Mouse (Mus musculus): ENCODE results near the gene Mast2.

Gene Mast2

DNA sequence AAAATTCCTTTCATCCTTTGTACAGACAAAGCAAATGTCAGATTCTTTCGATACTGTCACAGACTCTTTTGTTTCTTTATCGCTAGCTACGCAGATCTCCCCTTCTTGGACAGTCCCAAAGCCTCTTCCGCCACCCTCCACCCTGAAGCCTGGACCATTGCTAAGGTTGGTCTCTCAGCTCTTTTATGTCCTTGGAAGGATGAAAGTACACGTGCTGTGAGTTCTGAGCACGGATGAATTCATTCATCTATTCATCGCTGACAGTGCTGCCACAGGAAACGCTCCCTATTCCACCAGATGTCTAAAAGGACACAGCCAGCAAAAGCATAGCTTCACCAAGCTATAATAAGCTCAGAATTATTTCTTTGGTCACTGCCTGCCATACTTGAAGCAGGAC is 58.0 kb downstream of the Mast2 start:
- DNase-seq = no peak

DNA sequence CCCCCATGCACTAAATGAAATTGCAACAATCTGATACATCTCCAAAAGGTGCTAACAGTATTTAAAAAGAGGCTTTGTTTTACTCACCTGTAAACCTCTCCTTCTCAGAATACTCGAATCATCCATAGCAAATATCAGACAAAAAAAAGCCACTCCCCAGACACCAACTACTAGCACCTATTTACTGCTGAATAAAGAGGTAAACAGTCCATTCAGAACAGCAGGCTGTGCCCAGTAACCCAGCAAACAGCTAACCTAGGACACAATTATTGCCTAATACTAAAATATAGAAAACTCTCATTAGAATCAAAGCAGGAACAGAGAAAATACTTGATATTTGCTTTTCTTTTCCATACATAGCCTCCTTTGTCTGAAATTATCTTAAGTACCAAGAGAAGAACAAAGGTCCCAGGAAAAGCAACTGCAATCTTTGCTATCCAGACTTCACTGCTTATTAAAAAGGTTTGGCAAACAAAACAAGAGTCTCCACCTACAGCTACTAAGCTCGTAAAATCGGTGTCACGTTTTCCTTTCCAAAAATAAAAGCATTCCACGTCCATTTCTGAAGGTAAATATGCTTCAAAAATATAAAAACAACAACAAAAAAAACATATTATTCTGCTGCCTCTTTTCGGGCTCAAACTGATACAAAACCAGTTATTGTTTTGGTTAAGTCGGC is 58.6 kb downstream of the Mast2 start:
- DNase-seq = no peak

DNA sequence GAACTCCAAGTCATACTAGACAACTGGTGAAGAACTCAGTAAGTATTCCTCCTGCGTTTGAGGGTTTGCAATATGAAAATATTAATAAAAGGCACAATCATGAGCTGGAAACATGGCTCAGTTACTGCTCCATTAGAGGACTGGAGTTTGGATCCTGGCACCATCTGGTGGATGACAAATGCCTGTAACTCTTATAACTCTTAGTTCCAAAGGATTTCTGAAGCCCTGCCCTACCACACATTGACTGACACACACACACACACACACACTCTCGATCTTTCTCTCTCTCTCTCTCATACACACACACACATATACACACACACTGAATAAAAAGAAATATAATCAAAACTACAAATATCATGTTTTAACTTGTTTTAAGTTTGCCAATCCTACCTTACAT is 60.1 kb downstream of the Mast2 start:
- DNase-seq = no peak

DNA sequence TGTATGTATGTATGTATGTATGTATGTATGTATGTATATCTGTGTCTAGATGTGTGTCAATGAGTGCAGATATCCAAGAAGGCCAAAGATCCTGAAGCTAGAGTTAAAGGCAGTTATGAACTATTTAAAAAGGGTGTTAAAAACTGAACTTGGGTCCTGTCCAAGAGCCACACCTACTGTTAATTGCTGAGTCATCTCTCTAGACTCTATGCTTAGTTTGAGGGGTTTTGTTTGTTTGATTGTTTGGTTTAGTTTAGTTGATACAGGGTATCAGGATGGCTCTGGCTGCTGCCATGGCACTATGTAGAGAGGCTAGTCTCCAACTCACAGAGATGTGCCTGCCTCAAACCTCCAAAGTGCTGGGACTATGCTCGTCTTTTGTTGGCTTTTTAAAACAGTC is 61.3 kb downstream of the Mast2 start:
- no peak for DNase-seq

DNA sequence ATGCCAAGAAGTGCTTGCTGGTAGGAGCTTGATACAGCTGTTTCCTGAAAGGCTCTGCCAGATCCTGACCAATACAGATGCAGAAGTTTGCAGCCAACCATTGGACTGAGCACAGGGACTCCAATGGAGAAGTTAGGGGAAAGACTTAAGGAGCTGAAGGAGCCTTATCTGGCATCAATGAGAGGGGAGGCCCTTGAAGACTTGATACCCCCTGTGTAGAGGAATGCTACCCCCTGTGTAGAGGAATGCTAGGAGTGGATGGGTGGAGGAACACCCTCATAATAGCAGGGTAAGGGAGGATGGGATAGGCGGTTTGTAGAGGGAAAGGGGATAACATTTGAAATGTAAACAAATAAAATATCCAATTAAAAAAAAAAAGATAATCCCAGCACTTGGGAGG is 65.9 kb downstream of the Mast2 start:
- no peak for DNase-seq

DNA sequence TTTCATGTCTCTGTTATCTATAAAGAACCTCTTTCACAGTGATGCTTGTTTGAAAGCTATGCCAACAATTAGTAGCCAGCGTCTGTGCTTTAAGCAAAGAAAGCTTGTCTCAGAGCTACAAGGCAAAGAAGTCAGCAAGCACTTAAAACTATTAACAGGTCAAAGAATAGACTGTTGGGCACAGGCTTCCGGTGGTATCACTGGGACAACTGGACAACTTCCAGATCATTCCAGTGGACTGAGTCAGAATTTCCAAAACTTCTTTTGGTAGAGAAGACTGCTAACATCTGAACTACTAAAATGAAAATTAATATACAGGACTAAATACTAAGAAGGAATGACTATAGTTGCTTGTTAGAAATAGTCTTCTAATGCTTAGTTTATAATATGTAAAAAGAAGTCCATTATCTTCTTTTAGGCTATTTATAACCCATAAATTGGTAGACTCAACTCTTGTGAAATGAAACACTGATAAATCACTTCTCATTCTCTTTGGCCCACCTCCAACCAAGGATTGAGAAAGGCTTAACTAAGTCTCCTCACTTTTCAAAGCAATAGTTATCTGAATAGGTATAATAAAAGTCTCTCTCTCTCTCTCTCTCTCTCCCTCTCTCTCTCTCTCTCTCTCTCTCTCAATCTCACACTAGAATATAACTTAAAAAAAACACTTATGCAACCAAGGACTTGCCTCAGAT is 85.9 kb downstream of the Mast2 start:
- peak; percentile 11 for DNase-seq

DNA sequence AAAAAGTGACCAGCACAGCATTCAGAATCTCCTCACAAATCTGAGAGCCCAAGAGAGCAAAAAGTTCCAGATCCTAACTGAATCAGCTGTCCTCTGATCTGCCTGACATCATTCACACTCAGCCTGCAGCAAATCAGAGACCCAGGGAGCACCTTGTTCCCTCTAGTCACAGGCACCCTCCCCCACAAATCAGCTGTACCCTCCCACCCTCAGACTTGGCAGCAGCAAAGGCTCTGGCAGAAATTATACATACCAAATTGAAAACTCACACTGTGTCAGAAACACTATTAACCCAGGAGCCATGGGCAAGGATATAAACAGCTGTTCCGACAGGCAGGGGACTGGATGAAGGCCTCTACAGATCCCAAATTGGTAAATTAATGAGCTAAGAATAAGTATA is 92.3 kb downstream of the Mast2 start:
- DNase-seq = peak; percentile 10

DNA sequence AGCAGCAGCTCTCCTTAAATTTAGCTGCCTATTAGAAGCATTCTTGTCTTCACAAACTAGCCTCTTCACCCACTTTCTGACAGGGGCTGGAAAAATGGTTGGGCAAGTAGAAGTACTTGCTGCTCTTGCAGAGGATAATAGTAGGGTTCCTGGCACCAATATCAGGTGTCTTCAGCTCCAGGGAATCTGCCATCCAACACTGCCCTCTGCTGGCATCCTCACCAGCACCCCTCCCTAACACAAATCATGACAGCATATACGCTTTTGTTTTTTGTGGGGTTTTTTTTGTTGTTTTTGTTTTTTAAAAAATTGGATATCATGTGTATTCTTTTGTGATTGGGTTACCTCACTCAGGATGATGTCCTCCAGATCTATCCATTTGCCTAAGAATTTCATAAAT is 105.9 kb downstream of the Mast2 start:
- no peak for DNase-seq

DNA sequence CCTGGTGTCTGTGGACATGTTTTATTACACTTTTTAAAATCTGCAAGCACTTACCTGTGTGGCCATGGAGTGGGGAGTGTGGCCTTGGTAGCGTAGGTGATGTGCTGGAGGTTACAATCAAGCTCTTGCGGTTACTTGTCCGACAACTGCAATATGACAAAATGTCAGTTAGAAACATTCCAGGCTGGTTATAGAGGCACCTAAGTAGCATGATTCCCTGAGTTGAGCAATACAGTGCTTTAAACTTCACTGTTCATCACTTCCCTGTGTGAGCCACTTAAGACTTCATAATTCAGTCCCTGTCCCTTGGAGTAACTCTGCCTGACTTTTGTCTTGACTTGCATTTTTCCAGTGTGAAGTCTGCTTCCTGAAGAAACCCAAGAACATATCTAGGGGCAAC is 111.1 kb downstream of the Mast2 start:
- no peak for DNase-seq

DNA sequence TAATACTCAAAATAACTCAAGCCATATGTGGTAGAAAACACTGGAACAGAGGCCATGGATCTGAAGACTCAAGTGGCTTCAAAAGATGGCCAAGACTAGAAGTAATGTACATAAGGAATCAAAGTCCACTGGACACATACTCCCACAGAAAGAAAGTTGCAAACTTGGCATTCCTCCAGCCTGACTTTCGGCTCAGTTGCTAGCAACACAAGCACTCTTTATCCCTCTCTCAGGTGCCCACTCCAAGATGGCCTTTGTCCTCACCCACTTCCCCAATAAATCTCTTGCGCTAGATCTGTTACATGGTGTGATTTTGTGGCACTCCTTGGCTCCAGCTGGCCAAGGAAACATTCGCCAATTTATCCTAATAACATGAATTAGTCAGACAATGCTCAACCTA is 111.5 kb downstream of the Mast2 start:
- DNase-seq = peak; percentile 46

DNA sequence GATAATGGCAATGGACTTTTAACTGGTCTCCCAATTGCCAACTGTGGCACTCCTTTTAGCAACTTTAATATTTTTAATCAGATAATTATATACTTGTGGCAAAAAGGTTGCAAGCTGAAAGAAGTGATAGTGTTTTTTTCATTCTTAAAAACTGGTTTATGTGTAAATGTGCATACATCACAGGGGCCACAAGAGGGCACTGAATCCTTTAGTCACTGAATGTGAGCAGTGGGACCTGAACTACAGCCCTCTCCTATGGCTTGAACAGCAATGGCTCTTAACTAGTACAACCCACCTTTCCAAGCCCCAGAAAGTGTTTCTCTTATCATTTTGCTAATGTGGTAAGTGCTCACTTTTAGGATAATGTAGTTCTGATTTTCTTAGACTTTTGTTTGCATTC is 121.9 kb downstream of the Mast2 start:
- DNase-seq = peak; percentile 83

DNA sequence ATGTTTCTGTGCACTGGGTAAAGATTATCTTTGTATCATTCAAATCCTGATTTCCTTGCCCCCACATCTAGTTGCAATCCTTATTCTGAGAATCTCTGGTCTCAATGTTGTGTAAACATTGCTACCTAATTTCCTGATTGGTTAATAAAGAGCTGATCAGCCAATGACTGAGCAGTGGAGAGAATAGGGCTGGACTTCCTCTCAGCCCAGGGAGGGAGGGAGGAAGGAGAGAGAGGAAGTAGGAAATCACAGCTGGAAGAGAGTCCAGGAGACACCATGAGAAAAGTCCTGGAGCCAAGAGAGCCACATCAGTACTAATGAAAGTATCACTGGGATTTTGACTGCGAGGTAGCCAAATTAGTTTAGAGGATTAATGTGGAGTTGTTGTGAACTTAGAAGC is 127.7 kb downstream of the Mast2 start:
- DNase-seq = no peak

DNA sequence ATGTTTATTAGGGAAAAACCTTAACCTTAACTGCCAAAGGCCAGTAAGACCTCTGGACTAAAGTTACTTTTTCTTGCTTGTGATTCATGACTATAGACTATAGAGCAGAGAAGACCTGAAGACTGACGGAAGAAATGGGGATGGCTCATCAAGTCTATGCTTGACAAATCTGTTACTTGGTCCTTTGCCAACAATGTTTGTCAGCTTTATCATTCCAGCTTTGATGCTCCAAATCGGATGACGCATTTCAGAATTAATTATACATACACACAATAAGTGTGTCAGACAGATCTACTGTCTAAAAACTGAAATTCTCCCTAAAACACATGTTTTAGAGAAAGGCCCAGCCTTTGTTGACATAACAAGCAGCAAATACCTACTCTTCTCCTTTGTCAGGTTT is 134.7 kb downstream of the Mast2 start:
- no peak for DNase-seq

DNA sequence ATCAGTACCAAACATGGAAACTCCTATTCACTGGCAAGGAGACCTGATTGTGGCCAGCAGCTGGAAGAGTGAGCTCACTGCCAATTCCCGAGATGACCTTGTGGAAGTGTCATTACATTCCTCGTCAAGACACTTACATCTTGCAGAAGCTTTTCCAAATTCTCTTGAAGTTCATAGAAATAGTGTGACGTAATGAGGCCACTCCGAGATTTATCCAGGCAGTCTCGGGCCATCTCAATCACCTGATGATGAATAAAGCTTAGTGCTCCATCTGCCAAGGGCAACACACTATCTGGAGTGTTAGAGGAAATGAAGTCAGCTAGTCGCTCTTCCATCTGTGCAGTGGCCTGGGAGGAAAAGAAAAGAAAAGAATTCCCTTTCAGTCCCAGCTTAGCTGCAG is 141.9 kb downstream of the Mast2 start:
- DNase-seq = no peak

DNA sequence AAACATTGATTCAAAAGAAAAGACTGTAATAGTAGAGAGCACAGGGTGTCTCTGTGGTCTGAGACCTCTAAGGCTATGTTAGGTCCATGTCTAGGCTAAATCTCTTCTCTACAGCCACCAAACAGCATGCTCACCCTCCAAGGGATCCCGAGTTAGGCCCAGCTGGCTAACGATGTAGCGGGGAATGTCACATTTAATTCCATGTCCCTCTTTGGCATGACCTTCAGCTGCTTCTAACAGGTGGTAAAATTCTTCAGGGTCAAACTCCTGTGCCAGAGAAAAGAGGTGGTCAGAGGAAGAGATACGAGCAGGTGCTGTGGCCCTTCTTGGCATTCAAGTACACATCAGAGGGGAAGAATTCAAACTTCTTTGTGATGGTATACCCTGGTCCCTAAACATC is 146.4 kb downstream of the Mast2 start:
- DNase-seq = no peak

DNA sequence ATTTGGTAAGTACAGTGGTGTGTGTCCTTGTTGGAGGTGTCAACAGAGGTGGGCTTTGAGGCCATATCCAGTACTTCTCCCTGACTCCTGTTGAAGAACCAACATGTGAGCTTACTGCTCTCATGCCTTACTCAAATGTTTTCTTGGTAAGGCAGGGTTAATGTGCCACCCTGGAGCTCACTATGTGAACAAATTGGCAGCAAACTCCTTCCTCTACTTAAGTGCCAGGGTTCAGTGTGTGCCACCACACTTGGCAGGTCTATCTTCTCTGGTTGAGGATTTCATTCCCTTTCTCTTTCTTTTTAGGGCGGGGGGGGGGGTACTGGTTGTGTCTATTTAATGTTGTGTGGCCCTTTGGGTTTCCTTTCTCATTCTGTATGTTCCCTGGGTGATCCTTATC is 159.4 kb downstream of the Mast2 start:
- DNase-seq = no peak

DNA sequence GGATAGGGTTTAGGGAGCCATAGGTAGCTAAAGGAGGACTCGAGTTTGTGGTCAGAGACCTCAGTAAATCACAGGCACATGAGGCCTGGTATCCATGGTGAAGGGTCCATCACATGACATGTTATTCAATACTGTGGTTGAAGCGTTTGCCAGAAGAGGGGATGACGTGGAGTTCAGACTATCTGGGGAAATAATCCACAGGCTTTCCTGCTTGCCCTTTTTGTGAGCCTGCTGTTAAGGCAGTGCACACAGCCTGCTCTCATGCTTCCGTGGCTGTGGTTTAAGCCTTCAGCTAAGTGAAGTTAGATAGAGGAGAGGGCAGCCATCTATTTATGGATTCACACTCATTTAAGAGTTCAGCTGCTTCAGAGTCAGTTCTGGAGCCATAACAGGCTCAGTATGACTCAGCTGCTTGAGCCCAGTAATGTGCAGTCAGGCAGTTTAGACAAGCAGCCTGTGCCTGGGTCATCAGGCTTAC is 163.1 kb downstream of the Mast2 start:
- DNase-seq = no peak

DNA sequence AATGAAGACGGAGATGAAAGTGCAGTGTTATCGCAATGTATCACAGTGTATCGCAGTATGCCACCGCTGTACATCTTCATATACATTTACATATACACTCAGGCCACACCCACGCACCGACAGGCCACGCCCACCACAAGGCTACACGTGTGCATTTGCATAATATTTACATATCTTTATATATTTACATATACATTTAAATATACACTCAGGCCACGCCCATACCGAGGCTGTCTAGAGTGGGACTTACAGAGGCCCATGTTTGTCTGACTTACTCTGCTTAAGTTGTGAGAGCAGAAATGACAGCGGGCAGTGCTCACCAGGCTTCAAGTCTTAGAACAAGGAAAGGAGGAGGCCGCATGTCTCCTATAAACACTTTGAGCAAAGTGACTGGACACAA is 170.7 kb downstream of the Mast2 start:
- DNase-seq = no peak

DNA sequence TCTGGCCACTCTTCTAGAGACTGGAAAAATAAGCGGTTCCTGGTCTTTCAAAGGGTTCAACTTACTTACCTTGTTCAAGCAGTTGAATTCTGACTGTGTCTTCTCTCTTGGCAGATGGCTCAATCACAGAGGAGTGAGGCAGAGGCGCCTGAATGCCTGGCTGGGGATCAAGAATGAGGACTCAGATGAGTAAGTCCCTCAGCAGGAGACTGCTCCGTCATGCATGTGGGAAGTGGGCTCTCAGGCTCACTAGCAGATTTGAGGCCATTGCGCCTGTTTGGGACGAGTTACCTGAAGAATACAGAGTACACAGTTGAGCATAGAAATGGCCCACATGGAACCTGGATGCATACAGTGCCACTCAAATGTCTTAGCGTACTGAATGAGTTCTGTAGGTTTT is 172.4 kb downstream of the Mast2 start:
- no peak for DNase-seq

DNA sequence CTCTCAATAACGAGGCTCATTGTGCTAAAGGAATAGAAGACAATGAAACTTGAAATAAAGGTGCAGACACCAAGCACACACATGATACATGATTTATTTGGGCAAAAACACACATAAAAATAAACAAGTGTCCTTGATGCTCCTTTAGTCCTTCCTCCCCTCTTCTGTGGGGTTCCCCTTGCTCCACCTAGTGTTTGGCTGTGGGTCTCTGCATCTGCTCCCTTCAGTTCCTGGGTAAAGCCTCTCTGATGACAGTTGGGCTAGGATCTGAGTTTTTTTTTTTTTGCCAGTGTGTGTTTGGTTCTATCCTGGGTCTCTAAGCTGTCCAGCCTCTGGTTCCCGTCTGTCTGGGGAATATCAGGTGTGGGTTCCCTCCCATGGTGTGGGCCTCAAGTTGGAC is 181.8 kb downstream of the Mast2 start:
- peak; percentile 35 for DNase-seq

DNA sequence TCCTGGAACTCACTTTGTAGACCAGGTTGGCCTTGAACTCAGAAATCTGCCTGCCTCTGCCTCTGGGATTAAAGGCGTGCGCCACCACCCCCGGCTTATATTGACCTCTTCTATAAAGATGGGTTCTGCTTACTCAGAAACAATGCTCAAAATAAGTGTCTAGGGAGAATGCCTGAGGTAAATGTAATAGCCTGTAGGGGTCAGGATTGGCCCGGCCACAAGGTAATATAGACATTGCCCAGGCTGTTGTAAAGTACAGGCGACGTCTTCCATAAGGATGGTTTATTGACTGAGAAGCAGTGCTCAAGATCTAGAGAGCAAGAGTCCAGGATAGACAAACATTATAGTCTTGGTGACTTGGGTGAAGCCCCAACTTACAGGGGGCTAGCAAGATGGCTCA is 195.8 kb downstream of the Mast2 start:
- DNase-seq = no peak
